8 mouse cellular contexts compared by ENCODE assay signal in genomic region chr6:122804418-122804817, GRCm38 (mm10). TPM values are rescaled to one million over a fixed set of nuclear protein-coding genes. Genes with fewer than 3 reads are reported as not detected.
DNase-seq lines count a peak whose midpoint lies in the region; ATAC-seq lines count a peak whose summit lies in the region.

No protein-coding gene starts in this region.

- no peak overlapping the region for H3K27ac ChIP-seq in neural tube, embryonic 15.5 days (replicated peaks)
- H3K27ac ChIP-seq in limb, embryonic 11.5 days (replicated peaks; ENCODE audit: low read depth, low read length), result no peak overlapping the region

- no peak overlapping the region for H3K4me2 ChIP-seq in neural tube, embryonic 15.5 days
- H3K4me2 ChIP-seq in limb, embryonic 11.5 days (ENCODE audit: low read depth, severe bottlenecking), result no peak overlapping the region

- ATAC-seq in neural tube, embryonic 15.5 days (ENCODE audit: low FRiP score), result no peak
- peak; percentile 84 for ATAC-seq in erythroblast, adult 5-6 weeks (replicated peaks; ENCODE audit: low FRiP score, poor library complexity, severe bottlenecking)
- peak; percentile 63 for ATAC-seq in inflammation-experienced regulatory T-cells, adult 6 months
- no peak for ATAC-seq in limb, embryonic 11.5 days (ENCODE audit: insufficient number of reproducible peaks, low FRiP score, low TSS enrichment, low read depth)

- H3K27me3 ChIP-seq in neural tube, embryonic 15.5 days (replicated peaks), result peaks cover 19% of the 10 kb centered on the region
- H3K27me3 ChIP-seq in limb, embryonic 11.5 days (ENCODE audit: control insufficient read depth, insufficient read depth, low read length), result no peaks in the 10 kb centered on the region

- H3K9ac ChIP-seq in neural tube, embryonic 15.5 days (replicated peaks), result no peak overlapping the region
- no peak overlapping the region for H3K9ac ChIP-seq in limb, embryonic 11.5 days (ENCODE audit: low read length)

- 28% methylated on average over 5 of the region's 5 CpGs for WGBS in neural tube, embryonic 15.5 days
- WGBS in limb, embryonic 11.5 days, result 34% methylated on average over 5 of the region's 5 CpGs

- peak; percentile 74 for DNase-seq in neural tube, embryonic 10.5 days (ENCODE audit: extremely low spot score, low spot score)
- DNase-seq in brain, adult 2 months (ENCODE audit: low read depth, low spot score), result peak; percentile 87
- DNase-seq in limb, embryonic 11.5 days (ENCODE audit: low spot score), result peak; percentile 85
- peak; percentile 80 to 86 for DNase-seq in natural killer cell, adult 2 months (ENCODE audit: low spot score in 2 of 2)
- DNase-seq in testis, postnatal 14 days (ENCODE audit: low spot score), result peak; percentile 57

- H3K9me3 ChIP-seq in neural tube, embryonic 15.5 days (replicated peaks), result no peaks in the 10 kb centered on the region
- H3K9me3 ChIP-seq in limb, embryonic 11.5 days (ENCODE audit: control insufficient read depth, low read length), result no peaks in the 10 kb centered on the region

- H3K4me1 ChIP-seq in neural tube, embryonic 15.5 days, result peaks cover 18% of the 10 kb centered on the region
- H3K4me1 ChIP-seq in limb, embryonic 11.5 days (ENCODE audit: control insufficient read depth, insufficient read depth, low read length), result peaks cover 4% of the 10 kb centered on the region; the same call in 1 of the 2 replicates

- H3K4me3 ChIP-seq in neural tube, embryonic 15.5 days (replicated peaks), result no peak overlapping the region
- no peak overlapping the region for H3K4me3 ChIP-seq in limb, embryonic 11.5 days (ENCODE audit: low read depth, low read length)

- no peaks in the 10 kb centered on the region for H3K36me3 ChIP-seq in neural tube, embryonic 15.5 days
- H3K36me3 ChIP-seq in limb, embryonic 11.5 days (ENCODE audit: control insufficient read depth, insufficient read depth, low read length), result no peaks in the 10 kb centered on the region

RNA-seq across cellular contexts. Expression of gene Slc2a3, which starts 3.0 kb away (rescaled TPM):
- 47.9 and 50.6 TPM in 2 replicates for polyA plus RNA-seq in neural tube, embryonic 15.5 days (2015; fragmentation: Nextera tagmentation; extraction: Ambion mirVana)
- 7.5 and 15.7 TPM in 2 replicates for total RNA-seq in erythroblast, adult 5-6 weeks (2015; ENCODE audit: low replicate concordance)
- 19.1 and 19.4 TPM in 2 replicates for total RNA-seq in erythroblast, adult 5-6 weeks (2017; ENCODE audit: low replicate concordance)
- 10 to 100 TPM; 59.4 to 80.7 (median 70.8) TPM for polyA plus RNA-seq in inflammation-experienced regulatory T-cells, adult 6 months (2017; shearing (Covaris generic))
- polyA plus RNA-seq in limb, embryonic 11.5 days (2014; fragmentation: Nextera tagmentation; extraction: Ambion mirVana), result 72.9 and 74.1 TPM in 2 replicates

RNA-seq across cellular contexts. Expression of gene Foxj2, which starts 15.3 kb away (rescaled TPM):
- polyA plus RNA-seq in neural tube, embryonic 15.5 days (2015; fragmentation: Nextera tagmentation; extraction: Ambion mirVana), result 7.1 and 7.4 TPM in 2 replicates
- 1.3 and 11.5 TPM in 2 replicates for total RNA-seq in erythroblast, adult 5-6 weeks (2015; ENCODE audit: low replicate concordance)
- total RNA-seq in erythroblast, adult 5-6 weeks (2017; ENCODE audit: low replicate concordance), result 0.70 and 4.4 TPM in 2 replicates
- polyA plus RNA-seq in inflammation-experienced regulatory T-cells, adult 6 months (2017; shearing (Covaris generic)), result 10 to 100 TPM in 1 of 3 experiments, 1 to 10 TPM in 2; 6.6 to 10.9 (median 9.3) TPM
- 3.7 and 3.9 TPM in 2 replicates for polyA plus RNA-seq in limb, embryonic 11.5 days (2014; fragmentation: Nextera tagmentation; extraction: Ambion mirVana)

RNA-seq across cellular contexts. Expression of gene C3ar1, which starts 51.5 kb away (rescaled TPM):
- polyA plus RNA-seq in neural tube, embryonic 15.5 days (2015; fragmentation: Nextera tagmentation; extraction: Ambion mirVana), result 2.1 and 2.2 TPM in 2 replicates
- 0.21 TPM in 1 of 2 replicates, not detected in the other for total RNA-seq in erythroblast, adult 5-6 weeks (2015; ENCODE audit: low replicate concordance)
- 0.42 and 0.43 TPM in 2 replicates for total RNA-seq in erythroblast, adult 5-6 weeks (2017; ENCODE audit: low replicate concordance)
- polyA plus RNA-seq in inflammation-experienced regulatory T-cells, adult 6 months (2017; shearing (Covaris generic)), result under 1 TPM; 0.24 to 0.46 (median 0.38) TPM
- polyA plus RNA-seq in limb, embryonic 11.5 days (2014; fragmentation: Nextera tagmentation; extraction: Ambion mirVana), result 0.97 and 1.0 TPM in 2 replicates

Comparison
In these comparisons a context has a peak if more than half of its experiments do, and no peak if none do; other contexts are left out.
1. ATAC-seq: peak in erythroblast, adult 5-6 weeks (single experiment) and inflammation-experienced regulatory T-cells, adult 6 months (single experiment); none in neural tube, embryonic 15.5 days (single experiment) and limb, embryonic 11.5 days (single experiment).
2. Peak in every context shown above with its lines, with median percentiles within 50 percentile points of each other: DNase-seq.